Mouse (Mus musculus): ENCODE results near the gene Ppil1.
"Not testable (repeated sequence)": the region's sequence is repeated elsewhere in the genome, so short reads cannot be mapped to it uniquely, and the experiment has no call there.

Ppil1 gene

DNA sequence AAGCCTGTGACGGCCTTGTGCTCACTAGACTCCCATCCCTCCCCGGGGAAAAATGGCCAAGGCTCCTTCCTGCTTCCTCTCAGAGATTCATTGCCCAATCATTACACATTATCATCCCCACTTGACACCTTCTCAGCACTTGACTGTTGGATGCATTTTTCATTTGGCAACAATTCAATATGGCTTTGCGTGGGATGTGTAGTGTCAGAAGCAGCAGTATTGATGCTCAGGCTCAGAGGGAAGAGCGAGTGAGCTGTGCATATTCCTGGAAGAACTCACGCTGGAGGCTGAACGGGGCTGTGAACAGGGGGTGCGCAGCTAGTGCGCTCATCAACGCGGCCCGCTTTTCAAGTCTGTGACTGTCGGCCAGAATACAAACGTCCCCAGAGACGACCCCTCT is 13.0 kb downstream of the Ppil1 start:
- not testable (repeated sequence) for DNase-seq

DNA sequence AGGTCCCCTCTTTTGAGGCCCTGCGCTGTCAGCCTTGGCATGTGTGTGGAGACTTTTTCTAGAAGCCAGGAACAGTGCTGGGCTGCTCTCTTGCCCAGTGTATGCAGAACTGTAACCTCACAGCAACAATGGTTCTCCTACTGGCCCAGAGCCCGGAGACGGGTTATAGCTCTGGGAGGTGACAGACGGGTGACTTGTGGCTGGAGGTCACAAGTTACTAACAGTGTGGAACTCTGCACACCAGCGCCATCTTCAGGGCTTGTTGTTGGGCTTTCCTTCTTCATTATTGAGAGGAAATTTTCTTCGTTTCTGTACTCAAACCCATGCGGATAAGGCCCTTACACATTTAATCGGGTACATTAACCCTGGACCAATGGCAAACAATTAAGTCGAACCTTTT is 14.5 kb downstream of the Ppil1 start:
- DNase-seq = peak; percentile 70 to 76

DNA sequence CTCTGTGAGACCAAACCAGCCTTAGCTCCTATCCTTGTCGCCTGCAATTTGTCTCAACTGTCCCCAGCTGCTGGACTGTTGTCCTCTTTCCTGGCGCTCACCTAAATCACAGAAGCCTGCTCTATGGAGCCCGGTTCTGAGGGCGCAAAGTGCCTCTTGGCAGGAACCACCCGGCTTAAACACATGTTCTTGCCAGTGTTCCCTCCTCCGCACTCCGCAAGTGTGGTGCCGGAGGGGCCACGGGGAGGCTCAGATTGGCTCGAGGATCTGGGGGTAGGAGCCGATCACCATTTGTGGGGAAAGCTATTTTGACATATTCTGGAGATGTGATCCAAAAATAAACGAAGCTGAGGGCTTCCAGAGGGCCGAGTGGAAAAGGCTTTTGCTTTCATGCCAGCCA is 16.1 kb downstream of the Ppil1 start:
- DNase-seq = no peak

DNA sequence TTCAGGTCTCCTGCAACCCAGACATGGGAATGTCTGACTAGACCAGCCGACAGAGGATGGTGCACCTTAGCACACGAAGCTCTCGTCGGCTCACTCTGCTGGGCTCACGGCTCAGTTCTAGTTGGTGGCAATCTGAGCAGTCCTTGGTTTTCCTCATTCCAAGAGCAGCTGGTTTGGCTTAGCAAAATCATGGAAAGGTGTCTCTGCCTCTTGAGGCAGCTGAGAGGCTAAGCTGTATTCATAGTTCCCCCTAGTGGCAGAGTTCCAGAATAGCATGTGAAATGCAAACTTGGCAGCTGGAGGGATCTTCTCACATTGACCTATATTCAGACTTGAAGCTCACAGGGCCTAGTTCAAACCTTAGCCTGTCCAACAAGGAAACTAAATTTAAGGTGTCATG is 17.4 kb downstream of the Ppil1 start:
- peak in 1 of 2 experiments; percentile 57 for DNase-seq

DNA sequence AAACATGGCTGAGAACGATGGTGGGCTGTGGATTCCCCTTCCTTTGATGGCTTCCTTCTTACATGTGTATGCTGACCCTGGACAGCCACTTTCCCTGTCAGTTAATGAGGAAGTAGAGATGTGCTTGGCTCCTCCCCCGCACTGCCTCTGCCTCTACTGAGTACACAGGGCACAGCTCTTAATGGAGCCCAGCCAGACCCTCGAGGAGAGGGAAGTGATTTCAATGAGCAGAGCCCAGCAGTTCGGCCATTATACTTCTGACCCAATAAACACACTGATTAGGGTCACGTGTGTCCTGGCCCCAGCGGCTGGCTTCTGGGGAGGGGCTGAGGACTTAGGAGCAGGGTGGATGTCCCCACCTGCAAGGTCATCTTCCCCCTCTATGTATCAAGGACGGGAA is 18.3 kb downstream of the Ppil1 start:
- no peak for DNase-seq

DNA sequence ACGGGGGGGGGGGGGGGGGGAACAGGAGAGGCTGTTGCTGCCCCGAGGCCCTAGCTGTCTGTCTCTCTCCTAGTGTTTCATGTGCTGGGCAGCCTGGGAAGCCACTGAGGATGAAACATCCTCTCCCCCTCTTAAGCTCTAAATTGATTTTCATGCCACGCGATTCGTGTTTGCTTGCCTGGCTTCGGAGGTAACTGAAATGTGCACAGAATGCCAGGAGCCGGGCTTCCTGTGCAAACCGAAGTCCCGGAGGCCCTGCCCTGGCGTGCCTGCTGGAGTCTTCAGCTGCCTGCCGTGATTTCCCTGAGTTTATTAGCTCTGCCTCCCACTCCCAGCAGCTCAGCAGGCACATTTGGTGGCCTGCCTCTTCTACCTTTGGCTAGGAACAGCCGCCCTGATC is 19.1 kb downstream of the Ppil1 start:
- no peak for DNase-seq

DNA sequence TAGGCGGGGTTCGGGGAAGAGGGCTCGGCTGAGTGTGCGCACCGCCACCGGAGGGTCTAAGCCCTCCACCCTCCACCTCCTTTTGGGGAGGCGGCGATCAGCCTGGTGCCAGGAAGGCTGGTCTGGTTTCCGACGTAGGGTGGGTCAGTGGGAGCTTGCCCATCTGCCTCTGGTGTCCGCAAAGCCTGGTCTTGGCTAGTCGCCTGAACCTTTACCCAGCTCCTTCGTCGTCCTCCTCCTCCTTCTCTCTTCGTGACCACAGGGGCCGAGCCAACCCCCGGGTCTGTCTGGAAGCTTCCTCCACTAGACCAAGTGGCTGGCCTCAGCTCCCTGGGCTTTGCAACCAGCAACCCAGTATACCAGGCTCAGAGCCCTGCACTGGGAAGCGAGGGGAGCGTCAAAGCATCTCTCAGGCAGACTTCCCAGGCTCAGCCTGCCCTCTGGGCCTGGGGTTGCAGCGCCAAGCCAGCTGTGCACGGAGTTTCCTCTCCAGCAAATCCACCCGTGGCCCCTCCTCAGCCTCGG is 25.5 kb downstream of the Ppil1 start:
- no peak for DNase-seq

DNA sequence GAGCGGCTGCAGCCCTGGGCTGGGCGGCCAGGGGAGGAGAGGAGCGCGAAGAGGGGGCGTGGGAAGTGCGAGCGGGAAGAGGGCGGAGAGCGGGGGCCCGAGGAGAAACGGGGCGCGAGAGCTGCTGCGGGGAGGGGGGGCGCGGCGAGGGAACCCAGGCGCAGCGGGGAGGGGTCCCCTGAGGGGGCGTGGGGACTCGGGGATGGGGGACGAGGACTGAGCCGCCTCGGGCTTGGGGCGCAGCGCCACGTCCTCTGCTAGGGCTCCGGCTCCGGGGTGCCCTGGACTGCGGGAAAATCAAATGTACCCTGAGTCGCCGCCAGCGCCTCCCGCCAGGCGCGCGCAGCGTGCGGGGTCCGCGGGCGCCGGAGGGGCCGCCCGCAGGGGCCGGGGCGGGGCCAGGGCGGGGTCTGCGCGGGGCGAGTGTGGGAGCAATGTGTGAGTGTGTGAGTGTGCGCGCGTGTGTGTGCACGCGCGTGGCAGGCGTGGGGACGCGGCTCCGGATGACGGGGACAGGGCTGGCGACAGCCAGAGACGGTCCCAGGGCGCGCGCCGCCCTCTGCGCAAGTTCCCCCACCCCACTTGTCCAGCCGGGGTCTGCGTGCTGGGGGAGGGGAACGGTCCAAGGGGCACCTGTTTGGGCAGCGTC is 26.1 kb downstream of the Ppil1 start, which contains the start of gene Cpne5:
Cpne5 (minus strand) TSS at position 396 of the 649 bp plus-strand sequence.
- DNase-seq = no peak

DNA sequence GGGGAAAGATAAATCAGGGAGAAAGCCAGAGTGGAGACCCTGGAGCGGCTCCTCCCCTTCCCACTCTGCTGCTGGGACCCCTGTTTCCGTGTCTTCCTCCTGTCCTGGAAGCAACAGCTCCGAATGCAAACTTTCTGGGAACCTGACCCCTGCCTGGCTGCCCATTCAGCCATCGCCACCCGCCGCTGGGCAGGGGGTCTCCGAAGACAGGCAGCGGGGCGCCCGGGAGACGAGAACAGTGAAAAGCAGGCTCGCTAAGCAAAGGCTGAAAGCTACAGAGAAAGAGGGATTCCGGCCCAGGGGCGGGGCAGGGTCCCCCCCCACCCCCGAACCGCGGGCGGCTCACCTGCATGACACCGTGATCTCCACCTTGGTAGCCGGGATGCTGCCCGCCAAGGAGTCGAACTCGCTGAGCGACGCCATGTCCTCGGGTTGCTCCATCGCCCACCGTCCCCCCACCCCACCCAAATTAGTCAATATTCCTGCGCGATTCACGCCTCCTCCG is 26.7 kb downstream of the Ppil1 start:
- no peak for DNase-seq

DNA sequence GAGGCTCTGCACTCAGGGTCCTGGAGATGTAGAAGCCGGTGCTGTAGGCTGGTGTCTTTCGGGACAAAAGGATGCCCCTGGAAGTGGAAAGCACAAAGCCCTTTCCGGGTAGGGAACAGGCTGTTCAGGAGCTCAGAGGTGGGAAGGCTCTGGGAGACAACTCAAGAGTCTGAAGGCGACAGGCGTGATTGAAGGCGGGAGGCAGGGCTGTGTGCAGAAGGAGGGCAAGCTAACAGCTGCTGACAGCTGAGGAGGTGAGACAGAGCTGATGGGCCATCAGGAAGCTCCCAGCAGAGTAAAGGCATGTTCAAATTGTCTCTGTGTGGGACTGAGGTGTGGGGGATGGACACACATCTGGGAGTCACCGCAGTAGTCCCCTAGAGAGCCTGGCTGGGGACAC is 27.9 kb downstream of the Ppil1 start:
- DNase-seq = no peak

DNA sequence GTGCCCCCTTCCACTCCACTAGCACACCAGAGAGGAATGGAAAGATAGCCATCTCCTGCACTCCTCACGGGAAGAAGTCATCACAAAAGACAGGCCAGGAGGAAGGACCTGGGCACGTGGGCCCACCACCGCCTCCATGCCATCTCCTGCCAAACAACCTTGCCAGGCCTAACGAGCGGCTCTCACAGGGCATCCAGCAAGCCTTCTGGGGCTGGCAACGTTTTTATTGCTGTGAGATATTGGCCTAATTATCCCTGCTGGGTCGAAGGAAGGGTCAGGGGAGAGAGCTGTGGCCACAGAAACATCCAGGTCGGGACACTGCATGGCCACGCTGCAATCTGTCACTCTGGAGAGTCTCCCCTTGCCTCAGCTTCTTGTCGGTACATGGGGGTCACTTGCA is 32.9 kb downstream of the Ppil1 start:
- no peak for DNase-seq

DNA sequence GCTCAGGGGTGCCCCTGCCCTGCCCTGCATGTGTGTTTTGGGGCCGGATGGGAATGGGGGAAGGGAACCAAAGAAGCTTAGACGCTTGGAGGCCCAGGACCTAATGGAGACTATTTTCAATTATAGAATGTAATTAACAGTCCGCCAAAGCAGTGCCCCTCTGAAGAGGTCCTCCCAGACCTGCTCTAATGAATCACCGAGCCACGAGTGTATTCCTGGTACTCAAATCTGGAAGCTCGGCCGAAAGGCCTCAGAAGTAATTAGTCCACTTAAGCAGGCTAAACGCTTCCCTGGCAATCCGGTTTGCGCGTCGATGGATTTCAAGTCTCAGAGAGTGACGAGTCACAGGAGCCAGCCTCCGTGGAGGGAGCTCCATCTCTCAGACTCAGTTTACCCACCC is 43.4 kb downstream of the Ppil1 start:
- DNase-seq = no peak

DNA sequence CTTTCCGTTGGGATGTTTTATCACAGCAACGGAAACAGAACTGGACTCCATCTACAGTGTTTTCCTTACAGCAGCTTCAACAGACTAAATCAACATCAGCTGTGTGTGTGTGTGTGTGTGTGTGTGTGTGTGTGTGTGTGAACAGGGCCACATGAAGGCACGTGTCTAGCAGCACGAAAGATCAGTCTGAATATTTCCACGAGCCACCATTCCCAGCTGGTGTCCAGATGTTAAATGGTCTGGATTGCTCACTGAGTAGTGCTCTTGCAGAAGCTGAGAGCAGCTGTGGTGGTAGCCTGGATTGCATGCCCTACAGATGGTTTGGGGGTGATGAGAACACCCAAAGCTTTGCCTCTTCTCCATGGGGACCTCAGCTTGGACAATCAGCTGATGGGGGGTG is 46.0 kb downstream of the Ppil1 start:
- DNase-seq = no peak

DNA sequence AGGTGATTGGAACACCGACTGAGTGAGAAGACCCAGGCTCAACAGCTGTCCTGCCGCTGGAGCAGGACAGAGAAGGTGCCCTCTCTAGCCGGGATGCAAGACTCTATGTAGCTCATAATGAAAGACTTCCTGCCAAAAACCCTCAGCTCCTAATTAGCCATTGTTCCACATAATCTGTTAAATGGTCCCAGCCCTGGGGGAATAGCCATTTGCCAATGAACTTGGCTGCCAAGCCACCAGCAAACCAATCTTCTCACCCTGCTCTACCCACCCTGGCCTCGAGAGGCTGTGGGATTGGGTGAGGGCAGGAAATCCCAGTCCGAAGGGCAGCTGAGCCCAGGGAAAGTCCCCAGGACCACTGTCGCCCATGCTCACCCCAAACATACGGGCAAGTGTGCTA is 47.9 kb downstream of the Ppil1 start:
- no peak for DNase-seq

DNA sequence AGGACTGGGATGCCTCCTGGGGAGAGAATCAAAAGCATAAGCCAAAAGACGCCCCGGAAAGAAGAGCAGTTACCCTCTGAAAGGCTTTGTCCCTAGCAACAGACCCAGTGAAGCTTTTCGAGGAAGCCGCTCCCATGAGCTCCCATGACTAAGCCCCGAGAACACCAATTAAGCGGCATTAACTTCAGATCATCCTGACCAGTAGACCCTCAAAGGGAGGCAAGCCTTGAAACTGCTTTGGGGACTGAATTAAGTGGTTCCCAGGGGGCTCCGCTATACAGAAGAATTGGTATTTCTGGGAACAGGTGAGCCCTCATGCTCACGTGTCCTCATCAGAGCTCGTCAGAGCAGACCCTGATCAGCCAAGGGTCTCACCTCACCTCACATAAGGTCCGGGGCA is 49.3 kb downstream of the Ppil1 start:
- no peak for DNase-seq

DNA sequence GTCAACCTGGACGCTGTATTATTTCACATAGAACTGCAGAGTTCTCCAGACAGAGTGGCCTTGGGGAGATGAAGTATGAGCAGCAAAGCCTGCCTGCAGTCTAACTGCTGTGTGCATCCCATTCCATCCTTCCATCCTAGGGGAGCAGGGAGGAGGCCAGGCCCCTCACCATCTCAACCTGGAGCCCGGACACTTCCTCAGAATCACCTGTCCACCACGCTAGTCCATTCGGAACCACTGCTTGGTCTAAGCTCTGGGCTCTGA is 49.9 kb downstream of the Ppil1 start:
- DNase-seq = no peak

DNA sequence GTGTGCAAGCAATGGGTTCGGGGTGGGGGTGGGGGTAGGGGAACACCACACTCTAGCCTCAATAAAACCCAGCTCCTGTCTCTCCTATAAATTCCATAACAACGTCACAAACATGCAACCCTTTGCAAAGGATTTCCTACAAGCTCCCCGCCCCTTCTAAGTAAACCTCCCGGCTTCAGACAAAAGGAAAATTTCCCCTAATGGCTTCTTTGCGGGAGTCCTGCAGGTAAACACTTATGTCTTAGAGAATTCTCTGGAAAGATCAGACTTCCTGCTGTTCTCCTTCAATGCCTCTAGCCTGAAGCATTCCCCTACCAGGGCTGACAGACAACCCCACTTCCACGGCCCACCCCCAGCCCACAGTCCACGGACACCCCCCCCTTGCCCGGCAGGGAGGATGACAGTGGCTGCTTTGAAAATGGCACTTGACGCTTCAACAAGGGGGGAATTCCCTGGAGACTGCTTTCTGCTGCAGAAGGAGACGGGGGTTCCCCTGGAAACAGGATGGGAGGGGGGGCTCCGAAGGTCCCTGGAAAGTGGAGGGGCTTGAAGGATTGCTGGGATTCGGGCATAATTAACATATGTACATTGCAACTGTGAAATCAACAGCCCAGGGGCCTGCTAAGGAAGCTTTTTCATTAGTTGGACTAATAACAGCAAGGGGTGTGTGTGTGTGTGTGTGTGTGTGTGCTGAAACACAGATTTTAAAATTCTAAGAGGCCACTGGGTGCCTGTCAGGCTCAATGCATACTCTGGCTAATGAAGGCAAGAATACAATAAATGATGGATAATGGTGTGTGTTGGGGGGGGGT is 50.4 kb downstream of the Ppil1 start:
- DNase-seq = no peak

DNA sequence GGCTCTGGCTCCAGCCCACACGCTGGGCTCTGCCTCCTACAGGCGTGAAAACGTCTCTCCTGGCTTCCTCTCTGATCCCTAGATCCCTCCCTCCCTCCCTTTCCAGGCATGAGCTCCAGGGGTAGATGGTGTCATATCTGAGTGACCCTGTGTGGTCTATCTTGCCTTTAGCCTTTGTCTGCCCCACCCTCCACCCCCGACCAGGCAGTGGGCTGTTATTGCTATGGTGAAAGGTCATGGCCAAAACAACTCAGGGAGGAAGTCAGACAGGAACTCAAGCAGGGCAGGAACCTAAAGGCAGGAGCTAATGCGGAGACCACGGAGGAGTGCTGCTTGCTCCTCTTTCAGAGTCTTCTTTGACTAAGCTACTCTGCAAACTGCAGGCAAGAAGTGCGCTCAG is 52.1 kb downstream of the Ppil1 start:
- DNase-seq = no peak

DNA sequence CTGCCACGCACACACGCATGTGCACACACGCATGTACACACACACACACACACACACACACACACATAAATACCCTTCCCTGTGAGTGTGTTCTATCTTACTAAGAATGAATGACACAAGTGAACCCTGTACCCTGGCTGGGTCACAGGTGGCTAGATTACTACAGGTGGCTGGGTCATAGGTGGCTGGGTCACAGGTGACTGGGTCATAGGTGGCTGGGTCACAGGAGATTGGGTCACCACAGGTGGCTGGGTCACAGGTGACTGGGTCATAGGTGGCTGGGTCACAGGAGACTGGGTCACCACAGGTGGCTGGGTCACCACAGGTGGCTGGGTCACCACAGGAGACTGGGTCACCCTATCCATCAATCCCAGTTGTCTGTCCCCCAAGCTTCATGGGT is 53.9 kb downstream of the Ppil1 start:
- no peak for DNase-seq

DNA sequence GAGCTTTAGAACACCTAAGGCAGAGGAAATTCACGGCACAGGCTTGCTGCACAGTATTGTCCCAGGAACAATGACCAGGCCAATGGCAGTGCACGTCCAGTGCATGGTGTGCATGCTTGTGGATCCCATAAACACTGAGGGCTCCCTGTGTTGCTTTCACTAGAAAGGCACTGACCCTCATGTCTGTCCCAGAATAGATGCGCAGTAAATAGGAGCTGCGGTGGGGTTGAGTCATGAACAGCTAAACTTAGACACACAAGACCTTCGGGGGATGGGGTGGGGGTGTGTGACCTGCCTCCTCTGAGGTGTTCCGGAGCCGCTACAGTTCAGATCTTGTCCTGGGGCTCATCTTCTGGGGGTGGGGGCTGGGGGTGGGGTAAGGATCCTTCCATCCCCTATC is 57.9 kb downstream of the Ppil1 start:
- DNase-seq = no peak

DNA sequence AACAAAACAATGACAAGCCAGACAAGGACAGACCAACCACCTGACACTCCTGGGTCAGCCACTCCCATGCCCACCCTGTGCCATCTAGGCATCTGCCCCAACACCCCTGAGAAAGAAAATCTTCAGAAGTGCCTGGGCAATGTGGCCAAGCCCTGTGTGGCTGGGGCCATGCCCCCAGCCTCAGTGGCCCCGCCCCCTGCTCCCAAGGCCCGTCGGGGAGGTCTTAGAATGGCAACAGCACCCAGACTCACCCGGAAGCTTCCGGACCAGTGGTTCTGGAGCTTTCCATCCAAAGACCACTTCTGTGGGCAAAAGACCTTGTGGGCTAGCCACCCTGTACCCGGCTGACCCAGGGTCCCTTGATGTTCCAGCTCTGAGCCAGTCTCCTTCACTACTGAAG is 61.4 kb downstream of the Ppil1 start:
- DNase-seq = no peak
